Mouse (Mus musculus): ENCODE measurements around the gene Cntn3.
"Not testable (repeated sequence)": the region's sequence is repeated elsewhere in the genome, so short reads cannot be mapped to it uniquely, and the experiment has no call there.

The Cntn3 gene

DNA sequence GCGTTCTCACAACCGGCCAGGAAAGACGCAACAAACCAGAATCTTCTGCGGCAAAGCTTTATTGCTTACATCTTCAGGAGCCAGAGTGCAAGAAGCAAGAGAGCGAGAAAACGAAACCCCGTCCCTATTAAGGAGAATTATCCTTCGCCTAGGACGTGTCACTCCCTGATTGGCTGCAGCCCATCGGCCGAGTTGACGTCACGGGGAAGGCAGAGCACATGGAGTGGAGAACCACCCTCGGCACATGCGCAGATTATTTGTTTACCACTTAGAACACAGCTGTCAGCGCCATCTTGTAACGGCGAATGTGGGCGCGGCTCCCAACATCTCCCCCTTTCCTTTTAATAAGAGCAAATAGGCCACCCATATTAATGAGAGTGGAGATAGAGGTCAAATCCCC is at the start of gene Cntn3:
TSS of gene Cntn3 (minus strand) at position 101 of the 400 bp plus-strand sequence.
- CTCF ChIA-PET, result not testable (repeated sequence)

DNA sequence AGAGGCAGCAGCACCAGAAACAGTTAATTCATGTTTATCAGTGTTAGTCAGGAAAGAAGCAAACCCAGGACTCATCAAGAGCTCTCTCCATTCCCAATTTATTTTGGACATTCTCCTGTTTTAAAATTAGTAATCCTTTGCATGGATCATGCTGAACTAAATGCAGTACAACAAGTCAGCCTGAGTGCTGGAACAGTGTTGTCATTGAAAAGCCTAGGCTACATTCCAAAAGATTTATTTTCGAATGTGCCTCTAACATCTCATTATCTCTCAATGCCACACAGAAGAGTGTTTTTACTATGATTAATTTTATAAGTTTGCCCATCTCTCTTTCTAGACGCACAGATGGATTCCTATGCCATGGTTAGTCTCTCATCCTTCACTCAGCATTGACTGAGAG is 27.9 kb upstream of the Cntn3 start:
- CTCF ChIA-PET, result no interaction called here

DNA sequence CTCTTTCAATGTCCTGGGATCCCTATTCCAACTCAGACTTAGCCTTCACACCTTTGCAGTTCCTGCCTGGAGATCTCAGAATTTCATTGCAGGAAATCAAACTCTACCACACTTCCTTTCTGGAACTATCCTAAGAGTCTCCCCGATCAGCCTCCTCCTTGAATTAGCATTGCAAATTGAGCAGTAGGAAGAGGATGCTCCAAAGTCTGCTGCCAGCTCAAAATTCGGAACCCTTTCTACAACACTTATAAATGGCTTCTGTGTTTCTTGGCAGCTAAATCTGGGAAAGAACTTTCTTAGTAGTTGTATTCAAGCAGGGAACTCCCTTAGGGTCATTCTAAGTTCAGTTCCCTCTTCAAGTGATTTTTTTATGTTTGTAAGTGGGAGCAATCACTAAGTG is 24.9 kb upstream of the Cntn3 start:
- CTCF ChIA-PET, result interaction anchor here (0.6 kb wide), 1 partner anchor 150 kb away, joined by 8 read pairs; no protein-coding TSS in a partner anchor

DNA sequence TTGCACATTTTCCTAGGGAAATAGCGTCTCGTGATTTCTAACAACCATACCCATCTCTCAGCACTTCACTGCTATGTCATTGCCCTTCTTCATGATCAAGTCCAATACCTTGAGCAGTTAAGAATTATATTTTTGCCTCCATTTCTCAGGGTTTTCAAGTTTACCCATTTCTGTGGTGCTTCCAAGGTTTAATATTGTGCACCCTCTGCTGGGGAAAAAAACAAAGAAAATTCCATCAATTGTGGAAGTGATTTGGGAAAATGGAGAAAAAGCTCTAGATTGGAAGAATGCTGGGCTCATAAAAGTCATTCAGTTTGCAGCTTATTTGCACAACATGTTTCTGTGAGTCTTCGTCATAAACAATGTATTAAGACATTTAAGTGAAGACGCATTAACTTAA is 17.2 kb upstream of the Cntn3 start:
- CTCF ChIA-PET, result no interaction called here

DNA sequence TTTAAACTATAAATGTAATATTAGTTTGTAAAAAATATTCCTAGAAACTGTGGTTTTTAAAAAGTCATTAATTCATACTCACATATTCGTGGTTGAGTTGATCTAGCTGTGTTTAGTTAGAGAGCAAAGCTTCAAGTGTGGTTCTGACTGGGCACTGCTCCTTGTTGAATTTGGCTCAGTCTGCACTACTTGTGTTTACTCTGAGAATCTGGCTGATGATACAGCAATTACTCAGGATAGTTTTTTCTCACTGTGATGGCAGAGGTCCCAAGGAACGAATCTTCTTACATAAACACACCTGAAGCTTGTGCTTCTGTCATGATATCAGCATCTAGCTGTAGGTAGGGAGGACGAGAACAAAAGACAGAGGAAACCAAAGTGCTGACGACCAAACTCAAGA is 16.4 kb upstream of the Cntn3 start:
- CTCF ChIA-PET, result no interaction called here

DNA sequence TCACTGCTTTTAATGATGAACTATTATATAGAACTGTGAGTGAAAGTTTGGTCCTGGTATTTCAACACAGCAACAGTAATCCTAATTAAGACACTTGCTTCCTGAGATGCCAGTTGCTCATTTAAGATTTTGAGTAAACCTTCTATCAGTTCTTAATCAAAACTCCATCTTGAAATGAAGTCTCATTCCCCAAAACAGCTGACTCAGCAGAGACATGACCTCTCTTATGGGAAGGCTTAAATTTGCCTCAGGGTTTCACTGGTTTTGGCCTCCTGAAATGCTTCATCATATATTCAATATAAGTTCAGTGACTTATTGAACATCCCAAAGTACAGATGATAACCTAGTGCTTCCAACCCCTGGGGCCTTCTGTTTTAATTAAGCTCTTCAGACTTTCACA is 13.2 kb upstream of the Cntn3 start:
- CTCF ChIA-PET, result no interaction called here

DNA sequence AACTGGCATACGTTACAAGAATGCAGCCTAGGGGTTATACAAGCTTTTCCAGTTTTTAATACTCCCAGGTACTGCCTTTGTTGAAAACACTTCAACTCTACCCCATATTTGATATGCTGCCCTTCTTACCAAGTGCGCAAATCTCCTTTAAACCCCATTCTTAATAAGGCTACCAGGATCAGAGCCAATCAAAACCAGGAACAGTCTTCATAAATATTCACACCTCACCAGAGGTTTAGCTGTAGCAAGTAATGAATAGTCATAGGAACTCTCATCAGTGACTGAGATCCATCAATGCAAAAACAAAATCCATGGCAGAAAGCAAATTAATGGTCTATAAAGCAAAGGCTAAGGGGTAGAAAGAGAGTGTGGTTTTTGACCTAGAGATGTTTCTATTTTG is 10.7 kb upstream of the Cntn3 start:
- CTCF ChIA-PET, result no interaction called here

DNA sequence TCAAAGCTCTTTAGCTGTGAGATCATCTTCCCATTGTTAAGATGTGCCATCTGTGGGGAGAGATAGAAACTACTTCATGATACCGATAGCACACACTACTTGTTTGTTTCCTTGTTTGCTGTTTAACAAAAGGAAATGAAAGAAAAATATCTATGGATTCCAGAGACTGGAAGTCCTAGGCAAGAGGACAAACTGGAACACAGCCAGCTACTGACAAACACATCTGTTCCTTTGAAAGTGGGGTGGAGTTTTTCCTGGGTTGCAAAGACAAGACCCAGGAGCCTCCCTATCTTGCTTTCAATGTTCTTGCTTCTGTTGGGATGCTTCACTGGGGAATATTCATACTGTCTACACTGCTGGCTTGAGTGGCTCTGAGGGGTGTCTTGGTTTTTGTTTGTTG is 5.4 kb downstream of the Cntn3 start:
- CTCF ChIA-PET, result no interaction called here

DNA sequence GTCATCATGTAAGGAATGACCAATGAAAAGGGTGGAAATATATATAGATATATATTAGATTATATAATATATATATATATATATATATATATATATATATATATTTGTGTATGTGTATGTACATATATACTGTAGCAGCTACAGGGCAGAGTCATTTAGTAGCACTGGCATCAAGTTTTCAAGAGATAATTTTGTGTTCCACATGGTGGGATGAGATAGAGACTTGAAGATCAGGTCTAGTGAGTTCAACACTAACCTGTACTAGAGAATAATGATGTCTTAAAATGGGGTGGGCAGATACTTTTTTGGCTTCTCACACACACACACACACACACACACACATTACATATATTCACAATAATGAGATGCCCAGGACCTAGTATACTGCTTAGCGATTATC is 7.7 kb downstream of the Cntn3 start:
- CTCF ChIA-PET, result no interaction called here

DNA sequence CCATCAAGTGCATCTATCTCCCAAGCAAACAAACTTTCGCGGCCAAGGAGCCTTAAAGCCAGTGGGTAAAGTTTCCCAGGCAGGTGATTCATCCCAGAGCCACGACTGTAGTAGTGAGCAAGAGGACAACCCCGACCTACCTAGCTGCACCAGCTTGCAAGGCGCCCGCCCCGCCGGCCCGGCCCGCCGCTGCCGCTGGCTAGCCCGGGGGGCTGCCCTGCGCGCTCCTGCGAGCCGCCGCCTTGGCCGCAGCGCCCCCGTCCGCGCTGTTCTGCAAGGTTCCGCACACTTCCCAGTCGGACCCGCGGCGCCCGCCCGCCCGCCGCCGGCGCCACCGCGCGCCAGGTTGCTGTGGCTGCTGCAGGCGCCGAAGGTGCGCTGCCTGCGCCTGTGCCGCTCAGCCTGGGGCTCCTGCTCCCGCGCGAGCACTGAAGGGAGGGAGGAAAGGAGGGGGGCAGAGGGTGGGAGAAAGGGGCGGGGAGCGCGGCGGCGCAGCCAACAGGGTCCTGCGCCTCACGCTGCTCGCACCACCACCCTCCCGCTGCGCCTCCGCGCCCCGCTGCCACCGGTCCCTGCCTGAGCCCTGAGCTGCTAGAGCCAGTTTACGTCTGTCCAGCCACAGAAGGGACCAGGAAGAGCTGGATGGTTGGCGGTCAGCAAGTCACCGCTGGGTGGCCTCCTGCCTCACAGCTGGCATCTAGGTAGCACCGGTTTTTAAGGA is 8.7 kb downstream of the Cntn3 start:
- CTCF ChIA-PET, result no interaction called here

DNA sequence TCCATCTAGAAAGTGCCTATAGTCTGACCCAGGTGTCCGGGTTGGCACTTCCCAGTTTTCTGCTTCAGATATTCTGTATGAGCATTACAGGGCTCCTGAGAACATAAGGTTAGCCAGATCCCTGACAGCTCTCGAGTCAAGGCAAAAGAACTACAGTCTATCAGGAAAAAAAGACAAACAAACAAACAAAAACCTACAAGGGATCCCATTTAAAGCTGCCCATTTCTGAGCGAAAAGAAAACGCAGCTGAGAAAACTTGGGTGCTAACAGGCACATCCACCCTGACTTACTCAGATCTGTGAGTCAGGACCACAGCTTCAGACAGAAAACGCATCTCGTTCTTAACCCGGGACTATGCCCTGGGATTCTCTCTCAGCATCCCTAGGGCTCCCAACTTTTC is 9.5 kb downstream of the Cntn3 start:
- CTCF ChIA-PET, result no interaction called here

DNA sequence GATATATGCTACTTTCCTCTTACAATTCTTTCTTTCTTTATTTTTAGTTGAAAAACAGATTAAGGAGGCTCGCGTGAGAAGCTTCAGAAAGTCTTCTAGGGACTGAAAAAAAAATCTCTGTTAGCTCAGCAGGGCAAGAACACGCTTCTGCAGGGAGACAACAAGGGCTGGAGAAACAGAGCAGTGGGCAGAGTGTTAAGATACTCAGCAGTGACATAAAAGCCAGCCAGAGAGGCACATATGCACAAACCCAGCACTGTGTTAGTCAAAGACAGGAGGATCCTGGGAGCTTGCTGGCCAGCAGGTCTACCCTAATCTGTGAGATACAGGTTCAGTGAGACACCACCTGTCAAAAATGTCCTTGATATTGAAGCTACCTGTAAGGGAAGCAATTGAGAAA is 15.4 kb downstream of the Cntn3 start:
- CTCF ChIA-PET, result interaction anchor here (0.6 kb wide), 1 partner anchor 14 kb away, joined by 4 read pairs; no protein-coding TSS in a partner anchor

DNA sequence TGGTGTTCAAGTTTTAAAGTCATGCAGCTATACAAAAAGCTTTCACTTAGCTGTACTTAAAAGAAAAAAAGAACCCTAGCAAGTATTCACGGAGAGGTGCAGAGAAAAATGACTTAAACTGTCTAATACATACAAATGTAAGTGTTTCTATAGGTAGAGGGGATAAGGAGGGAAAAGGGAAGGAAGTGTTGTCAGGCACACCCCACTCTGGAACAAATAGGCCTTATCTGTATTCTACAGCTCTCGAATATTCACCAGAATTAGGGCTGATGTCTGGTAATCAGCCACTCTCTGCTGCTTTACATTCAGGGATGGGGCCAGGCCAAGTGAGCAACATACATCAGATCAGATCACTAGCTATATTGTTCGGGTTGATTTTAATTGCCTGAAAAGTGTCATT is 16.4 kb downstream of the Cntn3 start:
- CTCF ChIA-PET, result no interaction called here

DNA sequence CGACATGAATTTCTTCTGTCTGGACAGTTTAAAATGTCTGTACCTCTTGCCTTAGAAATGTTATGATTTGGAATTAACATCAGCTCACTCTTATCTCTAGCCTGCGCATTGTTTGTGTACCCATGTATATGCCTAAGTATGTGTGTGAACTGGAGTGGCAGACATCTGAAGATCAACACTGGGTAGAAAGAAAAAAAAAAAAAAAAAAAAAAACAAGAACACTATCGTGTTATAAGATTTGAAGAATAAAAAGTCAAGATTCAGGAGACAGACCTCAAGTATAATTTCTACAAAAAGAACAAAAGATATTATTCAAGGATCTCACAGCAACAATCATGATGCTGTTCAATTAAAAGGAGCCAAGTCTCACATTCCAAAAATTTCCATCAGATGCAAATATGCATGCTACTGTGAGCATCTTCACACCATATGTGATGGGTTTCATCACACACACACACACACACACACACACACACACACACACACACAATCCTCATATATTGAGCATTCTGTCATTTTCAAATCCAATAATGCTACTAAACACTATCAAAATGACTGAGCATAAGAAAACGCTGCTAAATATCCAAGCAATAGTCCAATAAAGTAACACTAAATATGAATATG is 17.0 kb downstream of the Cntn3 start:
- CTCF ChIA-PET, result no interaction called here

DNA sequence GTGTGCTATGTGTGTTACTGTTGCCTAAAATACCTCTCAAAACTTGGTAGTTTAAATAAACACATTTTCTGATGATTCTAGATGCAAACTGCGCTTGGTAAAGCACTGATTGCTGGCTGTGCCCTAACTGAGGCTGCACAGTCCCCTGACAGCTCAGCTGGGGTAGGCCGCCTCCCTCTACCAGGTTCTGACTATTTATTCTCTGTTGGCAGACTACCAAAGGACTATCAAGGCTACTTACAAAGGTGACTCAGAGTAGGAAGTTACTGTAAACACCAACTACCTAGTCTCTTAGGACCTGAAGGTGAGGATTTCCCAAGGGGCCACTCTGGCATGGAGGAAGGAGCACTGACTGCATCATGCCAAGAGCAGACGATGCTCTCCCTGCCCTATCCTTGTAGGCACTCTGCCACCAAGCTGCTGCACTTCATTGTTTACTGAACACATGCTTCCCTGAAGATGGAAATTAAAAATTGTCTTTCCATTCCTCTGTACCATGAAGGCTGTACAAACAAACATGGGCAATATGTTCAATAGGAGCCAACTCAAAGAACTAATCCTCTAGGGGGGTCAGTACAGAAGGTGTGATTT is 17.7 kb downstream of the Cntn3 start:
- CTCF ChIA-PET, result no interaction called here

DNA sequence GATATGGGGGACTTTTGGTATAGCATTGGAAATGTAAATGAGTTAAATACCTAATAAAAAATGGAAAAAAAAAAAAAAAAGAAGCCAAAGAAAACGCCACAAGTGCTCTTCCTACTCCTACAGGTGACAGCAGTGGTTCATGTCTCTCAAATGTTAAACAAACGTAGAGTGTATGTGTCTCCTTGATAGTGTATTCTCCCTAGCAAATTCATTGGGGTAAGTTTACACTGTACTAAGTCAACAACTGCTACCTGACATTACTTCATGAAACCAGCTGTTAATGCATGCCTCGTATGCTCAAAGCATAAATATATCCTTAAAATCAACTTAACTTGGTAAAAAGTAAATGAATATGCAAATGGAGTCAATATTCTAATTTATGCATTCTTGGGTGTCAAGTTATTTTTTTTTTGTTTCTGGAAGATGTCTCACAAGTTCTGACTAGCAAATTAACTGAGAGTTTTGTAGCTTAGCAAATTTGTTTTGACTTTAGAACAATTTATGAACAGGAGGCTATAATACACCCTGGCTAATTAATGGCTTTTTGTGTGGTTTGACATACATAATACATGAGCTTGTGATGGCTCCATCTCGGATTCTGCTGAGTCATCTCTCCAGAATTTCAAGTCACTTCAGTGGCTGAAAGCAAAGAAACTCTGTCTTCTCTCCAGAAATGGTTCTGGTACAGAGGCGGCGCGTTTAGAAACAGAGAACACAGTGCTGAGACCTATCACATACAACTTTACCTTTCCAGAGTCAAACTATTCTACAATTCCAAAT is 31.1 kb downstream of the Cntn3 start:
- CTCF ChIA-PET, result interaction anchor here (0.7 kb wide), 1 partner anchor 86 kb away, joined by 3 read pairs; no protein-coding TSS in a partner anchor

DNA sequence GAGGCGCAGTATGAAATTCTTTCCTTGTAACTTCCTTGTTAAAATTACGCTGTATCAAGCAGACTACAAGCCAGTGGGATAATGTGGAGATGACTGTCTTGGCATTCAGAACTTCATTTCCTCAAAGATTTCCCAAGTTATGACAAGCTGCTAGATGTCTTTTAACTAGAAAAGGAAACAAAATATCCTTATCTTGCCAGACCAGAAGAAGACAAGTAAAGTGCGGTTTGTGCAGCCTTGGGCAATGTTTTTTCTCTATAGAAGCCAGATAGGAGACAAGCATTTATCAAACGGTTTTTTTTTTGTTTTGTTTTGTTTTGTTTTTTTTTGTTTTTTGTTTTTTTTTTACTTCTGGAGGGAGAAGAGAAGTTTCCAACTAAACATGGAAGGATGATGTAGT is 37.3 kb downstream of the Cntn3 start:
- CTCF ChIA-PET, result no interaction called here

DNA sequence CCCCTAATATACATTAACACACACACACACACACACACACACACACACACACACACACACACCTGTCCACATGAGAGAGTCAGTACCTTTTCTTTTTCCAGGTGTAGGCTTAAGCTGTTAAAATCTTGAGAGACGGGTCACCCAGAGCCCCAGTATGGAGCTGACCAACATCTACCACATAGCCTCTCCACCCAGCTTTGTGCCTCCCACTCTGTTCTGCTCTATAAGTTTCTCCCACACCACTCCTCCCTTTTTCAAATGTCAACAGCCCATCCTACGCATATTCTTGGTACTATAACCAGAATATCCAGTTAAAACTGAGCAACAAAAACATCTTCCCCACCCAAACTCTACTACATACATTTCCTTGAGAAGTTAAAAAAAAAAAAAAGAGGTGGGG is 49.9 kb downstream of the Cntn3 start:
- CTCF ChIA-PET, result no interaction called here

DNA sequence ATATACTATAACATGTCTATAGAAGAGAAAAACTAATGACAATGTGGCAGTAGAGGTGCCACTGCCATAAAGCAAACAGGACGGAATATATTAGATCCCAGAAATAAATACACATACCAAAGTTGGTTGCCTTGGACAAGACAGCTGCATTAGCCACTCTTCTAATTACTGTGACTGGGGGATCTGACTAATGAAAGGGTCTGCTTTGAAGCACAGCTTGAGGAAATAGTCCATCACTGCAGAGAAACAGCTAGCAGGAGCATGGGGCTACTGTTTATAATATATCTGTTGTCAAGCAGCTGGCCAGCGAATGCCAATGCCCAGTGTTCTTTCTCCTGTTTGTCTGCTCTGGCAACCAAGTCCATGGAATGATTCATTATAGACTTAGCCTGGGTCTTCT is 51.9 kb downstream of the Cntn3 start:
- CTCF ChIA-PET, result no interaction called here

DNA sequence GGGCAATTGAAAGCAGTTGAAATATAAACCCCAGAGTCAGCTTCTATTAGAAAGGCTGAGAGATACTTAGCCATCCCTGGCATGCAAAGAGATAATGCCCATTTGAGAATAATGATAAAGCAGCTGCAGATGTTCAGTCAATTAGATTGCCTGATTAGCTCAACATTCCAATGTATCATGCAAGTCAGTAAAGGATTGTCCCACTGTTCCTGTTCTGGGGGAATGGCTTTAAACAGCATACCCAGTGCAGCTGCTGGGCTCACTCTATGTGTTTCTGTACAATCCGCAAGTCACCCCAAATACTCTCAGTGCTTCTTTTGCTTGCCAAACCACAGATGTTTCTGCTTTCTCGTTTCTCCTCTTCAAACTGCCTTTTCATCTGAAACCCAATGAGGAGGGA is 57.7 kb downstream of the Cntn3 start:
- CTCF ChIA-PET, result no interaction called here

DNA sequence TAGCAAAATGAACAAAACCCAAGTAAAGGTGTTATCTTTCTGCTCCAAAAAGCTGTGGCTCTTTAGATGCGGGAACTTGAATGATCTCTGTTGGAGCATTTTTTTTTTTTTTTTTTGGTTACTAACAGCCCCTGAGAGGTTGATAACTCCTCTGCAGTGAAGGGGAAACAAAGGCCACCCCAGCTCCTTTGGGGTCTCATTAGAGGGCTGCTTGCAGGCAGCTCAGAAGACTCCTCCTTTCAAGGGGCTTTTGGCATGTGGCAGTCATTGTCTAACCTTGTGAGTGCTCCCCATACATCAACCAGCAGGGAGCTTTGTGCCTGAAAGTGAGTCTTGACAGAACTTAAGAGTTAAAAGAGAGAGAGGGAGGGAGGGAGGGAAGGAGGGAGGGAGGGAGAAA is 60.8 kb downstream of the Cntn3 start:
- CTCF ChIA-PET, result no interaction called here

DNA sequence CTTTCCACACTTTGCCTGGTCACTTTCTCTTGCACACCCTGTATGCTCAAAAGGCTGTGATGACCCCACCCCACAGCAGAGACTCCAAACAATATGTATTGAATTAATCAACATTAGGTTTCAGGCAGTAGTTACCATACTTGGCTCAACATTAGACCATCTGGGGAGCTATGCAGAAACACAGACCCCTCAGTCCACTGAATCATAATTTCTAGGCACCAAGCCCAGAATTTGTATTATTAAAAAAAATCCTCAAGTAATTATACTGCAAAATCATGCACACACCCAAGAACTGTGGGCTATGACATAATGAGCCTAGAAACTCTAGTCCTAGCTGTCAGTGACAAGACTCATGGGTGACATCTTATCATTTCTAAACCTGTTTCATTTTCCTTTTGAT is 87.4 kb downstream of the Cntn3 start:
- CTCF ChIA-PET, result no interaction called here

All from spleen, embryonic (tissue).